Mouse (Mus musculus): ENCODE measurements around the gene Smtnl1. TPM values are rescaled to one million over a fixed set of nuclear protein-coding genes. Genes with fewer than 3 reads are reported as not detected.

Smtnl1 gene
- total and polyA plus RNA-seq, 3 experiments: 0.13 to 1.5 TPM; not detected in 1

- Histone ChIP-seq H3K36me3 (replicated peaks in 1 of 2; ENCODE audit: control insufficient read depth in 1 of 2, insufficient read depth in 1 of 2, low read length in 1 of 2) (no peaks in the 10 kb centered on the region), H3K27me3 (replicated peaks) (peaks cover 63% of the 10 kb centered on the region), H3K79me2 (replicated peaks; ENCODE audit: control insufficient read depth, extremely low read depth, insufficient read depth, poor library complexity, severe bottlenecking) (no peaks in the 10 kb centered on the region), H3K27ac (ENCODE audit: insufficient read depth, low read depth) (no peak overlapping the region), H3K4me1 (ENCODE audit: control insufficient read depth in 1 of 2, insufficient read depth in 2 of 2) (no peaks in the 10 kb centered on the region), H3K4me2 (ENCODE audit: insufficient read depth, low read depth, poor library complexity, severe bottlenecking) (no peak overlapping the region), H3K4me3 (replicated peaks in 1 of 3; ENCODE audit: low read depth in 2 of 3, low read length in 2 of 3, poor library complexity in 1 of 3) (no peak overlapping the region), H3K9ac (ENCODE audit: insufficient read depth, low read depth) (no peak overlapping the region), H3K9me3 (replicated peaks; ENCODE audit: low read length) (no peaks in the 10 kb centered on the region)
- in situ Hi-C loops (cut with MboI; ENCODE audit: low pct_ligation_motif_present, low pct_unique_long_range_greater_than_20kb, low sequenced_read_pairs) (no loop called here), dilution Hi-C loops (cut with MboI; ENCODE audit: extremely low pct_ligation_motif_present, extremely low pct_unique_long_range_greater_than_20kb, low sequenced_read_pairs) (no loop called here)
- no peak for DNase-seq (ENCODE audit: extremely low read depth)
- no peak for TF ChIP-seq MAZ (IDR thresholded peaks at IDR 0.05; ENCODE audit: low read depth, low read length)
These were observed 50.0 kb downstream of the Smtnl1 start for GRCm38 (mm10) chr2:84772454-84772853.

DNA sequence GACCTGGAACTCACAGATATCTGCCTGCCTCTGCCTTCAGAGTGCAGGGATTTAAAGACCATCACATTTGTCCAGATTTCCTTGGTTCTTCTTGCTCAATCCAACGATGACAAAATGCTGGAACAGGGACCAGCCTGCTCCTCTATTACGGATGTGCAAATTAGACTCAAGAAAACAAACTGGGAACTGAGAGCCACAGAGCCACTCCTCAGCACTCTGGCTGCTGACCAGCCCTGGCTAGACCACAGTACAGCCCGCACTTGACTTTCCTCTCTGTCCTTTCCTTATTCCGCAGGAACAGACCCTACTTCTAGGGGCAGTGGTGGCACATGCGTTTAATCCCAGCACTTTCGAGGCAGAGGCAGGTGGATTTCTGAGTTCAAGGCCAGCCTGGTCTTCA, 52.0 kb downstream of the Smtnl1 start:
- no peaks in the 10 kb centered on the region for H3K9me3 ChIP-seq (replicated peaks; ENCODE audit: low read length)
- no peak overlapping the region for H3K27ac ChIP-seq (ENCODE audit: insufficient read depth, low read depth)
- dilution Hi-C loops (cut with MboI; ENCODE audit: extremely low pct_ligation_motif_present, extremely low pct_unique_long_range_greater_than_20kb, low sequenced_read_pairs) (no loop called here), in situ Hi-C loops (cut with MboI; ENCODE audit: low pct_ligation_motif_present, low pct_unique_long_range_greater_than_20kb, low sequenced_read_pairs) (no loop called here)
- TF ChIP-seq NRF1 (IDR thresholded peaks at IDR 0.05; ENCODE audit: low read depth, low read length) (no peak), ELF1 (IDR thresholded peaks at IDR 0.05; ENCODE audit: low read depth, low read length) (no peak), MAFK (IDR thresholded peaks at IDR 0.05; ENCODE audit: insufficient replicate concordance, low read length) (no peak), ZNF384 (IDR thresholded peaks at IDR 0.05; ENCODE audit: low read depth, low read length) (no peak), POLR2A (IDR thresholded peaks at IDR 0.05; ENCODE audit: low read depth, low read length) (no peak), ZC3H11A (IDR thresholded peaks at IDR 0.05; ENCODE audit: low read depth, low read length) (no peak), MYC (IDR thresholded peaks at IDR 0.05; ENCODE audit: low read depth, low read length) (no peak), BHLHE40 (IDR thresholded peaks at IDR 0.05; ENCODE audit: low read depth, low read length) (no peak), USF2 (conservative IDR thresholded peaks at IDR 0.05; ENCODE audit: low read depth, low read length) (no peak), RAD21 (IDR thresholded peaks at IDR 0.05; ENCODE audit: low read depth, low read length) (no peak), MAX (IDR thresholded peaks at IDR 0.05; ENCODE audit: low read length) (no peak), MXI1 (IDR thresholded peaks at IDR 0.05; ENCODE audit: low read depth, low read length) (no peak), MEF2A (IDR thresholded peaks at IDR 0.05; ENCODE audit: borderline replicate concordance, low read depth, low read length) (no peak), SMC3 (IDR thresholded peaks at IDR 0.05; ENCODE audit: low read depth, low read length) (no peak), GABPA (IDR thresholded peaks at IDR 0.05; ENCODE audit: insufficient replicate concordance, low read depth, low read length) (no peak), UBTF (IDR thresholded peaks at IDR 0.05; ENCODE audit: low read depth, low read length) (no peak), MAZ (IDR thresholded peaks at IDR 0.05; ENCODE audit: low read depth, low read length) (no peak)
- H3K4me2 ChIP-seq (ENCODE audit: insufficient read depth, low read depth, poor library complexity, severe bottlenecking): no peak overlapping the region
- no peaks in the 10 kb centered on the region for H3K79me2 ChIP-seq (replicated peaks; ENCODE audit: control insufficient read depth, extremely low read depth, insufficient read depth, poor library complexity, severe bottlenecking)
- peaks cover 55% of the 10 kb centered on the region for H3K27me3 ChIP-seq (replicated peaks)
- no peak overlapping the region for H3K4me3 ChIP-seq (replicated peaks in 1 of 3; ENCODE audit: low read depth in 2 of 3, low read length in 2 of 3, poor library complexity in 1 of 3)
- H3K4me1 ChIP-seq (ENCODE audit: control insufficient read depth in 1 of 2, insufficient read depth in 2 of 2): no peaks in the 10 kb centered on the region
- DNase-seq (ENCODE audit: extremely low read depth): no peak
- H3K36me3 ChIP-seq (replicated peaks in 1 of 2; ENCODE audit: control insufficient read depth in 1 of 2, insufficient read depth in 1 of 2, low read length in 1 of 2): no peaks in the 10 kb centered on the region
- no peak overlapping the region for H3K9ac ChIP-seq (ENCODE audit: insufficient read depth, low read depth)

Measured in CH12.LX (cell line).